Mouse (Mus musculus) granulocyte monocyte progenitor cell, adult 5-6 weeks (primary cell): ENCODE data around the gene Pgrmc2. TPM values are rescaled to one million over a fixed set of nuclear protein-coding genes. Genes with fewer than 3 reads are reported as not detected.
A peak's percentile ranks its signal among the peaks of the same experiment; 100 is the strongest.

Experiments used
- ATAC-seq: replicated peaks from 2 replicates; pipeline ENCODE4 v1.8.0; 2016; ENCODE audit warnings: mild to moderate bottlenecking, moderate TSS enrichment, inconsistent platforms; ENCODE audit not compliant: poor library complexity, severe bottlenecking
- total RNA-seq, 2 experiments: library from RNA; stranded (forward) in 1 of 2; stranded (reverse) in 1 of 2; fragments of 200-712, 200-1000 nt in 1 of 2; fragments of >200 nt in 1 of 2; fragmentation: Nextera tagmentation in 1 of 2; gene quantifications; 2 replicates each; pipeline ENCODE4 v1.2.3; 2014 to 2017

Gene Pgrmc2
- total RNA-seq (2014; fragmentation: Nextera tagmentation), result 31.5 and 31.6 TPM in 2 replicates
- total RNA-seq (2017), result 18.0 and 21.3 TPM in 2 replicates

GRCm38 (mm10) chr3:41082885-41083789 is at the start of gene Pgrmc2:
Pgrmc2 (minus strand) TSS chr3:41083046.
- ATAC-seq, result peak; percentile 89

- ATAC-seq, result peak; percentile 16
These were observed 41.1 kb upstream of the Pgrmc2 start for GRCm38 (mm10) chr3:41124000-41124294.

GRCm38 (mm10) chr3:41123190-41123999 is 40.5 kb upstream of the Pgrmc2 start:
- peak; percentile 68 for ATAC-seq

GRCm38 (mm10) chr3:41118173-41118572 is 35.3 kb upstream of the Pgrmc2 start:
- ATAC-seq, result no peak

- no peak for ATAC-seq
These were observed 34.6 kb upstream of the Pgrmc2 start for GRCm38 (mm10) chr3:41117447-41117846.

GRCm38 (mm10) chr3:41113186-41113585 is 30.3 kb upstream of the Pgrmc2 start:
- no peak for ATAC-seq

GRCm38 (mm10) chr3:41108306-41108785 is 25.5 kb upstream of the Pgrmc2 start:
- ATAC-seq, result no peak

GRCm38 (mm10) chr3:41107600-41108305 is 24.9 kb upstream of the Pgrmc2 start:
- no peak for ATAC-seq

- no peak for ATAC-seq
These were observed 19.1 kb upstream of the Pgrmc2 start for GRCm38 (mm10) chr3:41101905-41102304.

GRCm38 (mm10) chr3:41100157-41100556 is 17.3 kb upstream of the Pgrmc2 start:
- ATAC-seq, result no peak

GRCm38 (mm10) chr3:41099672-41100071 is 16.8 kb upstream of the Pgrmc2 start:
- ATAC-seq, result no peak

- no peak for ATAC-seq
These were observed 10.4 kb upstream of the Pgrmc2 start for GRCm38 (mm10) chr3:41093210-41093609.

GRCm38 (mm10) chr3:41092311-41092710 is 9.5 kb upstream of the Pgrmc2 start:
- ATAC-seq, result no peak

- ATAC-seq, result peak; percentile 55; the same call in 1 of the 2 replicates
These were observed 8.0 kb upstream of the Pgrmc2 start for GRCm38 (mm10) chr3:41090839-41091238.

- ATAC-seq, result no peak
These were observed 4.2 kb upstream of the Pgrmc2 start for GRCm38 (mm10) chr3:41087071-41087470.

- no peak for ATAC-seq
These were observed 1.6 kb upstream of the Pgrmc2 start for GRCm38 (mm10) chr3:41084421-41084820.

- ATAC-seq, result peak; percentile 10
These were observed 905 bp upstream of the Pgrmc2 start for GRCm38 (mm10) chr3:41083790-41084112.

- ATAC-seq, result peak; percentile 5; the same call in 1 of the 2 replicates
These were observed 344 bp downstream of the Pgrmc2 start for GRCm38 (mm10) chr3:41082520-41082884.

- 0 out of 2 replicates have a peak, but pooled peaks have one; percentile 6 for ATAC-seq
These were observed 1.2 kb downstream of the Pgrmc2 start for GRCm38 (mm10) chr3:41081474-41082301.

- no peak for ATAC-seq
These were observed 2.1 kb downstream of the Pgrmc2 start for GRCm38 (mm10) chr3:41080724-41081123.
